Mouse (Mus musculus) G1E (cell line): ENCODE measurements around the gene Tmprss7. TPM values are rescaled to one million over a fixed set of nuclear protein-coding genes. Genes with fewer than 3 reads are reported as not detected.

Source experiments
- ATAC-seq: 2 replicates; pipeline ENCODE4 v1.8.0; 2016; ENCODE audit warnings: mild to moderate bottlenecking; ENCODE audit not compliant: insufficient number of reproducible peaks, poor library complexity, low FRiP score, severe bottlenecking; ENCODE audit errors: extremely low read depth
- DNase-seq: peaks from one replicate; pipeline ENCODE4 v3.0.0; 2012; ENCODE audit warnings: low spot score
- H3K27me3 ChIP-seq: 2 replicates; pipeline ENCODE4 v1.6.1; 2012; ENCODE audit warnings: mild to moderate bottlenecking, low read length, inconsistent platforms; ENCODE audit not compliant: insufficient read depth
- H3K36me3 ChIP-seq: replicated peaks from 2 replicates; pipeline ENCODE3; 2012; ENCODE audit warnings: mild to moderate bottlenecking, inconsistent platforms
- H3K4me1 ChIP-seq: 2 replicates; pipeline ENCODE4 v1.6.1; 2012; ENCODE audit warnings: low read depth, low read length, inconsistent platforms, mixed read lengths; ENCODE audit not compliant: insufficient read depth
- H3K4me3 ChIP-seq: 2 replicates; pipeline ENCODE4 v1.5.1; 2012; ENCODE audit warnings: low read depth, mild to moderate bottlenecking, inconsistent platforms, low read length, moderate library complexity, mixed read lengths
- H3K9me3 ChIP-seq: replicated peaks from 2 replicates; pipeline ENCODE4 v1.6.1; 2012; ENCODE audit warnings: inconsistent platforms
- CTCF ChIP-seq: IDR thresholded peaks from 2 replicates; pipeline ENCODE4 v1.5.1; 2012; ENCODE audit warnings: low read depth, low read length, inconsistent platforms, mixed read lengths
- GATA1 ChIP-seq: IDR thresholded peaks from 2 replicates; pipeline ENCODE4 v1.6.1; 2012; ENCODE audit warnings: borderline replicate concordance, low read length, inconsistent platforms, mixed read lengths
- GATA2 ChIP-seq: IDR thresholded peaks from 2 replicates; pipeline ENCODE4 v1.6.1; 2012; ENCODE audit warnings: low read depth, low read length, inconsistent platforms, borderline replicate concordance
- POLR2AphosphoS5 ChIP-seq: IDR thresholded peaks from 2 replicates; pipeline ENCODE4 v1.6.1; 2012; ENCODE audit warnings: low read depth, low read length, inconsistent platforms; ENCODE audit not compliant: insufficient replicate concordance
- TAL1 ChIP-seq: conservative IDR thresholded peaks from 2 replicates; pipeline ENCODE4 v1.6.1; 2012; ENCODE audit warnings: low read depth, low read length, inconsistent platforms, mixed read lengths
- polyA plus RNA-seq: library from polyadenylated mRNA; stranded (reverse); fragments of >175 nt; gene quantifications from 2 replicates; pipeline ENCODE4 v1.2.3, GENCODE M21; 2012
- total RNA-seq, 2 experiments: library from RNA; stranded (forward) in 1 of 2; stranded (reverse) in 1 of 2; fragments of 200-1000 nt in 1 of 2; fragments of >200 nt in 1 of 2; fragmentation: Nextera tagmentation in 1 of 2; gene quantifications; 2 replicates each; pipeline ENCODE4 v1.2.3; 2014 to 2017

Gene Tmprss7
- total and polyA plus RNA-seq, 3 experiments, result 1.8 TPM; not detected in 2

DNA sequence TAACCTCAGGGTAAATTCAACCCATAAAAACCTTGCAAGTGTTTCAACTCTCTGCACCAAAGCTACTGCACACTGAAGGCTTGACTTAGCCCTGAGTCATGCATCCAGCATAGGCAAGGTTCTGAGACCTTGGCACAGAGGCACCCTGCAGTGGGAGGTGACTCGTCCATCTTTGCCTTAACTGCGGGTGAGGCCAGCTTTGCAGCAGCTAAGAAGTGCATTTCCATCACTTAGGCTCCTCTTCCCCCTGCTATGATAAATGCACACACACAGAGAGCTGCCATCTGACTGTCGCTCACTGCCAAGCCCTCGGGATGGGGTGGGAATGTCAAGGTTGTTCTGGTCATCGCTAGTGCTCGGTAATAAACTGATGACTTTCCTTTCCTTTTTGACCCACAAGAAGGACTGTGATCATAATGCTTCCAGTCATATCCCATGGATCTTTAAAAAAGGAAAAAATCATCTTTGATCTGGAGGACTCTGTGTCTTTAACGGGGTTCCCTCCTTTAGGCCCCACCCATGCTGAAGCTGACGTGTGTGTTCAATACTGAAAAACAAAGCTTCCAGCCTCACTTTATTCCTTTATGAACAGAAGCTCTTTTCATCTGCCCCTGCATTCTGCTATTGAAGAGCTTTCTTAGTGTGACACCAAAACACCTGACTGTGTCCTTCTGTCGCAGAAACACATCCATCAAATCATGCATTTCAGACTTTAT lies 2.1 kb upstream of the Tmprss7 start:
- Histone ChIP-seq H3K27me3 (no peaks in the 10 kb centered on the region), H3K36me3 (no peaks in the 10 kb centered on the region), H3K4me3 (no peak overlapping the region), H3K9me3 (no peaks in the 10 kb centered on the region), H3K4me1 (no peaks in the 10 kb centered on the region)
- DNase-seq, result no peak
- ATAC-seq, result no peak
- TF ChIP-seq TAL1, result no peak
- no peak for TF ChIP-seq POLR2AphosphoS5
- no peak for TF ChIP-seq GATA1
- no peak for TF ChIP-seq CTCF
- TF ChIP-seq GATA2, result no peak

DNA sequence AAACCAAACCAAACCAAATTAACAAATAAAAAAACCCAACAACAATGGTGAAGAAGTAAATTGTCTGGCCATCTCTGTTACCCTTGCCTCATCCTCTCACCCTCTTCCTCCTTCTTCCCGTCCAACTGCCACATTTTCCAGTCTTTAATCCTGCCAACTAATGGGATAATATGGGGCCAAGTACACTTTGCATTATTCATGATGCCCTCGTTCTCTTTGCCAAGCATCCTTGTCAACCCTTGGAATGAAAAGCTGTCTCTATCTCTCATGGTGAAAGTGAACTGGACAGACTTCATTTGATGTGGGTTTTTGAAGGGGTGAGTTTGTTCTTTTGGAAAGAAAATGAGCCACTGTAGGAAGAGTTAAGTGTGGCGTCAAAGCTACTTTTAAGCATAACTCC lies 607 bp downstream of the Tmprss7 start:
- no peaks in the 10 kb centered on the region for H3K27me3 ChIP-seq
- H3K4me3 ChIP-seq, result no peak overlapping the region
- ATAC-seq (no peak), DNase-seq (no peak)
- no peaks in the 10 kb centered on the region for H3K36me3 ChIP-seq
- no peaks in the 10 kb centered on the region for H3K4me1 ChIP-seq
- no peaks in the 10 kb centered on the region for H3K9me3 ChIP-seq
- TF ChIP-seq GATA2, result no peak
- no peak for TF ChIP-seq TAL1
- TF ChIP-seq POLR2AphosphoS5, result no peak
- TF ChIP-seq CTCF, result no peak
- no peak for TF ChIP-seq GATA1

GRCm38 (mm10) chr16:45690178-45690577 lies 3.3 kb downstream of the Tmprss7 start:
- ATAC-seq, result no peak
- no peak for DNase-seq

GRCm38 (mm10) chr16:45686833-45687232 lies 6.6 kb downstream of the Tmprss7 start:
- Histone ChIP-seq H3K36me3 (no peaks in the 10 kb centered on the region), H3K4me3 (no peak overlapping the region), H3K9me3 (no peaks in the 10 kb centered on the region), H3K4me1 (no peaks in the 10 kb centered on the region), H3K27me3 (no peaks in the 10 kb centered on the region)
- DNase-seq (no peak), ATAC-seq (no peak)
- TF ChIP-seq POLR2AphosphoS5 (no peak), CTCF (no peak), GATA2 (no peak), TAL1 (no peak), GATA1 (no peak)

More at GRCm38 (mm10) chr16:45690178-45690577, 3.3 kb downstream of the Tmprss7 start:
- TF ChIP-seq GATA1, result no peak
- TF ChIP-seq GATA2, result no peak
- no peak for TF ChIP-seq CTCF
- TF ChIP-seq POLR2AphosphoS5, result no peak
- no peak for TF ChIP-seq TAL1
- Histone ChIP-seq H3K36me3 (no peaks in the 10 kb centered on the region), H3K9me3 (no peaks in the 10 kb centered on the region), H3K27me3 (no peaks in the 10 kb centered on the region), H3K4me3 (no peak overlapping the region), H3K4me1 (no peaks in the 10 kb centered on the region)

DNA sequence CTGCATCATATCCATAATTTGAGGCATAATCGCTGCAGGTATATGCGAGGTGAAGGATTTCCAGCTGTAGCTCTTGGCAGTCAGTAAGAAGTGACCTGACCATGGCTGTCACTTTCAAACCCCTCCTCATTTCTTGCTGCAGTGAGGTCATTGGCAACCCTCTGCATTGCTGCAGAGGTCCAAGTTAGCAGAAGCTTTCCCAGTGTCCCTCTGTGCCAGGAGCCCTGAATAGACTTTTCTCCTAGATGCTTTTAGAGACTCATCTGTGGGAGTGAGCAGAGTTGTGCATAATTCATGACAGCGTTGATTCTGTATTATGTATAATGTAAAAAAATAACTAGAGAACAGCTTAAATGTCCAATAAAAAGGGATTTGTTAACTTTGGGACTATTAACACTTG lies 8.2 kb downstream of the Tmprss7 start:
- H3K27me3 ChIP-seq, result 0 out of 2 replicates have a peak, but pooled peaks cover 3% of the 10 kb centered on the region
- ATAC-seq, result no peak
- no peak for DNase-seq
- TF ChIP-seq CTCF, result no peak
- no peak for TF ChIP-seq GATA1
- no peak for TF ChIP-seq POLR2AphosphoS5
- no peak for TF ChIP-seq GATA2
- no peak for TF ChIP-seq TAL1
- no peaks in the 10 kb centered on the region for H3K4me1 ChIP-seq
- H3K9me3 ChIP-seq, result no peaks in the 10 kb centered on the region
- no peaks in the 10 kb centered on the region for H3K36me3 ChIP-seq
- no peak overlapping the region for H3K4me3 ChIP-seq

- DNase-seq (peak; percentile 10), ATAC-seq (0 out of 2 replicates have a peak, but pooled peaks have one; percentile 22)
- no peak overlapping the region for H3K4me3 ChIP-seq
Observed at GRCm38 (mm10) chr16:45684815-45685214, 8.6 kb downstream of the Tmprss7 start.

More at GRCm38 (mm10) chr16:45684815-45685214, 8.6 kb downstream of the Tmprss7 start:
- TF ChIP-seq TAL1 (no peak), CTCF (no peak), GATA1 (no peak), GATA2 (no peak), POLR2AphosphoS5 (no peak)
- Histone ChIP-seq H3K36me3 (no peaks in the 10 kb centered on the region), H3K27me3 (0 out of 2 replicates have a peak, but pooled peaks cover 3% of the 10 kb centered on the region), H3K4me1 (no peaks in the 10 kb centered on the region), H3K9me3 (no peaks in the 10 kb centered on the region)
